Mouse (Mus musculus): Measurements from ENCODE around the gene Prss29. TPM values are rescaled to one million over a fixed set of nuclear protein-coding genes. Genes with fewer than 3 reads are reported as not detected.
A peak's percentile ranks its signal among the peaks of the same experiment; 100 is the strongest.

Prss29 gene
- polyA plus RNA-seq, 1 experiment from 2014 or later: not detected

DNA sequence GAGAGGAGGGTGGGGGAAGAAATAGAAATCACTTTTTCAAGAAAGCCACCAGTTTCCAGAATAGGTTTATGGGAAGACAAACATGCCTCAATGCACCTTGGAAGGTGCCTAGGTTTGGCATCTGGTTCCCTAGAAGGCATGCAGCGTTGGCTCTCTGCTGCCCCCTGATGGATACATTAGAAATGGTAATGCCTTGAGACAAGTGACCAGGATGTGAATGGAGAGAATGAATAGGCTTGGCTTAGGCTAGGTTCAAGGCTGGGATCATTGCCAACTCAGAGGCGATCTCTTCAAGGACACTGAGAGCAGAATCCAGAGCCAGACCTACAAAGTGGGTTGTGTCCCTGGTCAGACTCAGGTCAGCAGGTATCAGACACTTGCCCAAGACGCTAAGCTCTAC, 33.4 kb upstream of the Prss29 start:
- no peak for ATAC-seq (replicated peaks; ENCODE audit: low FRiP score)
- Histone ChIP-seq H3K36me3 (ENCODE audit: control insufficient read depth, insufficient read depth, low read length) (no peaks in the 10 kb centered on the region), H3K27me3 (ENCODE audit: control insufficient read depth, insufficient read depth, low read length) (no peaks in the 10 kb centered on the region), H3K4me3 (ENCODE audit: low read depth, low read length) (no peak overlapping the region), H3K4me2 (ENCODE audit: low read depth, low read length, severe bottlenecking) (no peak overlapping the region), H3K9ac (ENCODE audit: low read length) (no peak overlapping the region), H3K9me3 (ENCODE audit: control insufficient read depth, low read length) (no peaks in the 10 kb centered on the region), H3K27ac (ENCODE audit: low read depth, low read length) (no peak overlapping the region), H3K4me1 (replicated peaks; ENCODE audit: control insufficient read depth, insufficient read depth, low read length) (no peaks in the 10 kb centered on the region)
- DNase-seq (ENCODE audit: low spot score): peak; percentile 77
- WGBS: 27% methylated on average over 3 of the region's 3 CpGs

DNA sequence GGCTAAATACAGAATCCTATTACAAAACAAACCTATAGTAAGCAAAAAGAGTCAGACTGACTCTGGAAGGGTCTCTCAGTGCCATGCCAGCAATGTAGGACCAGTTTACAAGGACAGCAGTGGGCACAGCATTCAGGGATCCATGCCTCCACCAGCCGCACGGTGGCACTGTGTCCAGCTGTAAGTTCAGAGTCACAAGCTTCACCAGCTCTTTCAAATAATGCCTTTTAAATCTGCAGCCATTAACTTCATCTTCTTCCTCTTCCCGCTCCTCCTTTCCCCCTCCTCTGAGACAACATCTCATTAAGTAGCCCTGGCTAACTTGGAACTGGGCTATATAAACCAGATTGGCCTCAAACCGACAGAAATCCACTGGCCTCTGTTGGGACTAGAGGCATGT, 29.6 kb upstream of the Prss29 start:
- Histone ChIP-seq H3K36me3 (ENCODE audit: control insufficient read depth, insufficient read depth, low read length) (no peaks in the 10 kb centered on the region), H3K4me2 (ENCODE audit: low read depth, low read length, severe bottlenecking) (no peak overlapping the region), H3K27me3 (ENCODE audit: control insufficient read depth, insufficient read depth, low read length) (no peaks in the 10 kb centered on the region), H3K9me3 (ENCODE audit: control insufficient read depth, low read length) (no peaks in the 10 kb centered on the region), H3K27ac (ENCODE audit: low read depth, low read length) (no peak overlapping the region), H3K4me3 (ENCODE audit: low read depth, low read length) (no peak overlapping the region), H3K9ac (ENCODE audit: low read length) (no peak overlapping the region), H3K4me1 (replicated peaks; ENCODE audit: control insufficient read depth, insufficient read depth, low read length) (no peaks in the 10 kb centered on the region)
- DNase-seq (ENCODE audit: low spot score) (peak; percentile 69), ATAC-seq (replicated peaks; ENCODE audit: low FRiP score) (no peak)
- WGBS: 20% methylated on average over 4 of the region's 4 CpGs

DNA sequence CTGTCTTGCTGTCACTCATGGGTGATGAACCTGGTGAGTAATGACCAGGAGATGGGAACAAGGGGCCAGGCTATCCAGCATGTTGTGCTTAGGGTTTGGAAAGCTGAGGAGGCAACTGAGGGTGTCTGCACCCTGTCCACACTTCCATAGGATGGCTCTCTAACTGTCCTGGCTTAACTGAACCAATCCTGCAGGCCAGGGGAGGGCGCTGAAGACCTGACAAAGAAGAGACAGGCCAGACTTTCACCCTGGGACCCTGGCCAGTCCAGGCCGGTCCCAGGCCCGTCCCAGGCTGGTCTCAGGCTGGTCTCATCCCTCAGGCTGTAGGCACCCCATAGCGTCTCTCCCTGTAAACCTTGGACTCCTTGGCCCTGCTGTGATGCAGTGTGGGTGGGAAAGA, 28.0 kb upstream of the Prss29 start:
- Histone ChIP-seq H3K36me3 (ENCODE audit: control insufficient read depth, insufficient read depth, low read length) (no peaks in the 10 kb centered on the region), H3K27ac (ENCODE audit: low read depth, low read length) (no peak overlapping the region), H3K27me3 (ENCODE audit: control insufficient read depth, insufficient read depth, low read length) (no peaks in the 10 kb centered on the region), H3K9me3 (ENCODE audit: control insufficient read depth, low read length) (no peaks in the 10 kb centered on the region), H3K4me1 (replicated peaks; ENCODE audit: control insufficient read depth, insufficient read depth, low read length) (no peaks in the 10 kb centered on the region), H3K4me3 (ENCODE audit: low read depth, low read length) (no peak overlapping the region), H3K9ac (ENCODE audit: low read length) (no peak overlapping the region), H3K4me2 (ENCODE audit: low read depth, low read length, severe bottlenecking) (no peak overlapping the region)
- ATAC-seq (replicated peaks; ENCODE audit: low FRiP score) (no peak), DNase-seq (ENCODE audit: low spot score) (peak; percentile 38)
- WGBS: 30% methylated on average over 4 of the region's 4 CpGs

DNA sequence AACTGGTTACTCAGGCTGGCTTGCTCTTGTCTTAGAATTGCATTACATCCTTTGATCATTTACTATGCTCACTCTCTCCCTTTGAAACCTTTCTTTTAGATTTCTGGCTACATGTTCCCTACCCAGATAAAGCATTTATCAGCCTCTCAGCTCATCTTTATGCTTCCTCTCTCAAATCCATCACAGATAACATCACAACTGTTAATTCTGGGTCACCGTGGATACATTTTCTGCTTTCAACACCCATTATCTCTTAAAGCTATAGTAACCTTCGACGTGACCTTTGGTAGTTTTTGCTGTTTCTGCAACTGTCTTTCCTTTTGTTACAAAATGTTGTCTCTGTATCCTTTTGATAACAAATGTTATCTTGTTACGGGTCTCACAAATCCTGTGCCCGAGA, 25.0 kb upstream of the Prss29 start:
- Histone ChIP-seq H3K27me3 (ENCODE audit: control insufficient read depth, insufficient read depth, low read length) (no peaks in the 10 kb centered on the region), H3K4me1 (replicated peaks; ENCODE audit: control insufficient read depth, insufficient read depth, low read length) (no peaks in the 10 kb centered on the region), H3K4me2 (ENCODE audit: low read depth, low read length, severe bottlenecking) (no peak overlapping the region), H3K27ac (ENCODE audit: low read depth, low read length) (no peak overlapping the region), H3K4me3 (ENCODE audit: low read depth, low read length) (no peak overlapping the region), H3K9ac (ENCODE audit: low read length) (no peak overlapping the region), H3K9me3 (ENCODE audit: control insufficient read depth, low read length) (no peaks in the 10 kb centered on the region), H3K36me3 (ENCODE audit: control insufficient read depth, insufficient read depth, low read length) (no peaks in the 10 kb centered on the region)
- ATAC-seq (replicated peaks; ENCODE audit: low FRiP score) (no peak), DNase-seq (ENCODE audit: low spot score) (no peak)
- 83% methylated on average over 5 of the region's 5 CpGs for WGBS

DNA sequence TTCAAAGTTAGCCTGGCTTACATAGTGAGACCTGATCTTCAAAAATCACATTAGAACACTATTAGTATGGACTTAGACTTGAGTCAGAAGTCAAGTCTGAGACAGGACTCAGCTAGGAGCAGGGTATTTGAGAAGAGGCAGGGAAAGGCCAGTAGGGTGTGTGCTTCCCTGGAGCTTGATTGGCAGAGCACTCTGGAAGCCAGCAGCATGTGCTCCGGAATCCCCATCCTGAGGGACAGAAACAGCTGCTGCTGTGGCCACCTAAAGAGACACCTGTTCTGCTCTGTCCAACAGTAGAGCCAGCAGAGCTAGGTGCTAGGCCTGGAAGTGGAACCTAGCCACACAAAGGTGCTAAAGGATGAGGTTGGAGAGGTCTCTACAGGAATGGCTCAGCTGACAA, 24.3 kb upstream of the Prss29 start:
- Histone ChIP-seq H3K9ac (ENCODE audit: low read length) (no peak overlapping the region), H3K4me1 (replicated peaks; ENCODE audit: control insufficient read depth, insufficient read depth, low read length) (no peaks in the 10 kb centered on the region), H3K4me3 (ENCODE audit: low read depth, low read length) (no peak overlapping the region), H3K36me3 (ENCODE audit: control insufficient read depth, insufficient read depth, low read length) (no peaks in the 10 kb centered on the region), H3K27ac (ENCODE audit: low read depth, low read length) (no peak overlapping the region), H3K27me3 (ENCODE audit: control insufficient read depth, insufficient read depth, low read length) (no peaks in the 10 kb centered on the region), H3K4me2 (ENCODE audit: low read depth, low read length, severe bottlenecking) (no peak overlapping the region), H3K9me3 (ENCODE audit: control insufficient read depth, low read length) (no peaks in the 10 kb centered on the region)
- DNase-seq (ENCODE audit: low spot score) (no peak), ATAC-seq (replicated peaks; ENCODE audit: low FRiP score) (no peak)
- WGBS: 64% methylated on average over 1 of the region's 1 CpGs

DNA sequence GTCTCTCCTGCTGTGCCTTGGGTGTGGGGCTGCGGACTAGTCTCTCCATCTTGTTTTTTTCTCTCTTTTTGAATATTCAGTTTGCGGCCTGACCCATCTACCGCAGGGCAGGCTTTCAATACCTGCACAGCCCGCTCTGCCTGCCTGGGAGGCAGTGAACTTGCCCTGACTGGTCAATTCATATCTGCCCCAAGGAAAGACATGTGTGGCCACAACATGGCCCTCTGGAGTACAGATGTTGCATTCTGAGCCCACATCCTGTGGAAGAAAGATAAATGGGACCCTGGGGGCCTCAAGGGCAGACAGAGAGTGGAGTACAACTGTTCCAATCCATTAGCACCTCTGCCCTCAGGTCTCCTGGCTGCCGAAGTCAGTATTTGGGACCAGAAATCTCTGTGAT, 20.4 kb upstream of the Prss29 start, which contains the start of gene Prss34:
TSS of gene Prss34 (plus strand) at position 301 of the 400 bp plus-strand sequence.
- ATAC-seq (replicated peaks; ENCODE audit: low FRiP score): no peak
- Histone ChIP-seq H3K9ac (ENCODE audit: low read length) (no peak within 1 kb of the TSS), H3K27me3 (ENCODE audit: control insufficient read depth, insufficient read depth, low read length) (no peaks in the 10 kb centered on the region), H3K4me1 (replicated peaks; ENCODE audit: control insufficient read depth, insufficient read depth, low read length) (no peaks in the 10 kb centered on the region), H3K36me3 (ENCODE audit: control insufficient read depth, insufficient read depth, low read length) (no peaks in the 10 kb centered on the region), H3K27ac (ENCODE audit: low read depth, low read length) (no peak within 1 kb of the TSS), H3K4me2 (ENCODE audit: low read depth, low read length, severe bottlenecking) (no peak within 1 kb of the TSS), H3K9me3 (ENCODE audit: control insufficient read depth, low read length) (no peaks in the 10 kb centered on the region), H3K4me3 (ENCODE audit: low read depth, low read length) (no peak within 1 kb of the TSS)
- 93% methylated on average over 5 of the region's 5 CpGs for WGBS
- DNase-seq (ENCODE audit: low spot score): no peak

DNA sequence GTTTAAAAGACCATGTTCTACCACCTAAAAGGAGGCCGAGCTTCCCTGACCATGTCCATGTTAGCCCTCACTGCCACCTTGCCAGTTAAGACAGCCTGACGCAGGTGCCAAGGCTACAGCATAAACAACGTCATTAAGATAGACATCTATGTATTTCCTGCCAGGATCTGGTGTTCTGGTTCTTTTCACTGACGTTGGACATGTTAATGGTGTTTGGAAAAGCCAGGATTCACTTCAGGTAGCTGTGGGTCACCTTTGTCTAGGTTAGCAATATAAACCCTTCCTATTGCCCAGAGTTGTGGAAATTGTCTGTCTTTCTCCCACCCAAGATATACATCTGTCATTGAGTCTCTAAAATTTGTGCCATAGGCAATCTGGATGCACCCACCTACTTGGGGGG, 10.1 kb upstream of the Prss29 start, which contains the start of gene Prss28:
TSS of gene Prss28 (plus strand) at position 301 of the 400 bp plus-strand sequence.
- Histone ChIP-seq H3K4me3 (ENCODE audit: low read depth, low read length) (no peak within 1 kb of the TSS), H3K9me3 (ENCODE audit: control insufficient read depth, low read length) (no peaks in the 10 kb centered on the region), H3K27me3 (ENCODE audit: control insufficient read depth, insufficient read depth, low read length) (no peaks in the 10 kb centered on the region), H3K36me3 (ENCODE audit: control insufficient read depth, insufficient read depth, low read length) (no peaks in the 10 kb centered on the region), H3K9ac (ENCODE audit: low read length) (no peak within 1 kb of the TSS), H3K4me2 (ENCODE audit: low read depth, low read length, severe bottlenecking) (no peak within 1 kb of the TSS), H3K4me1 (replicated peaks; ENCODE audit: control insufficient read depth, insufficient read depth, low read length) (no peaks in the 10 kb centered on the region), H3K27ac (ENCODE audit: low read depth, low read length) (no peak within 1 kb of the TSS)
- WGBS: 85% methylated on average over 4 of the region's 4 CpGs
- no peak for ATAC-seq (replicated peaks; ENCODE audit: low FRiP score)
- no peak for DNase-seq (ENCODE audit: low spot score)

DNA sequence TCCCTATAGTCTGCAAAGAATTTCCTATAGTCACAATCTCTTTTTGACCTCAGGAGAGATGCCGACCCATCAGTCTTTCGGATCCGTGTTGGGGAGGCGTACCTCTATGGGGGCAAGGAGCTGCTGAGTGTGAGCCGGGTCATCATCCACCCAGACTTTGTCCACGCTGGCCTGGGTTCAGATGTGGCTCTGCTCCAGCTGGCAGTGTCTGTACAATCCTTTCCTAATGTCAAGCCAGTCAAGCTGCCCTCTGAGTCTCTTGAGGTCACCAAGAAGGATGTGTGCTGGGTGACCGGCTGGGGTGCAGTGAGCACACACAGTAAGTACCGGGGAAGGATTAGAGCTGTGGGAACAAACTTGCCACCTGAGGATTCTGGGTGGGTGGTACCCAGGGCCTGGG, 2.4 kb downstream of the Prss29 start:
- Histone ChIP-seq H3K27ac (ENCODE audit: low read depth, low read length) (no peak overlapping the region), H3K27me3 (ENCODE audit: control insufficient read depth, insufficient read depth, low read length) (no peaks in the 10 kb centered on the region), H3K9ac (ENCODE audit: low read length) (no peak overlapping the region), H3K4me1 (replicated peaks; ENCODE audit: control insufficient read depth, insufficient read depth, low read length) (no peaks in the 10 kb centered on the region), H3K9me3 (ENCODE audit: control insufficient read depth, low read length) (no peaks in the 10 kb centered on the region), H3K36me3 (ENCODE audit: control insufficient read depth, insufficient read depth, low read length) (no peaks in the 10 kb centered on the region), H3K4me2 (ENCODE audit: low read depth, low read length, severe bottlenecking) (no peak overlapping the region), H3K4me3 (ENCODE audit: low read depth, low read length) (no peak overlapping the region)
- DNase-seq (ENCODE audit: low spot score) (no peak), ATAC-seq (replicated peaks; ENCODE audit: low FRiP score) (no peak)
- whole genome bisulfite sequencing: 90% methylated on average over 8 of the region's 8 CpGs

DNA sequence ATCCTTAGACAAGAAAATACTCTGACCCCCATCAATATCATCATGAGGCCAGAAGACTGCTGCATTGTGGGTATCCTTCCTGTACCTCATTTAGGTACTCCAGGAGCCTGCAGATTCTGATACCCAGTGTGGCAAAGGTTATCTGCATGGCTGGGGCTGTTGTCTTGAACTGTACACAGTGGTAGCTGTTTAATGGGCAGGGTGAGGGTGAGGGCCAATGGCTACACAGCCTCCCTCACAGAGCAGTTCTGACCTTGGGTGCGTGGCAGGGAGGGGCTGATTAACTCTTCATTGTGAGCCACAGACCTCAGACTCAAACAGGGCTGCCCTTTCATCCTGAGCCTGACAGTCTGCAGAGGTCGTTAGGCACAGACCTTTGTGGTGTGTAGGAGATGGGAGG, 4.5 kb downstream of the Prss29 start:
- WGBS: 13% methylated on average over 2 of the region's 2 CpGs
- no peak overlapping the region for H3K4me3 ChIP-seq (ENCODE audit: low read depth, low read length)
- no peaks in the 10 kb centered on the region for H3K4me1 ChIP-seq (replicated peaks; ENCODE audit: control insufficient read depth, insufficient read depth, low read length)
- no peaks in the 10 kb centered on the region for H3K27me3 ChIP-seq (ENCODE audit: control insufficient read depth, insufficient read depth, low read length)
- no peak for DNase-seq (ENCODE audit: low spot score)
- no peaks in the 10 kb centered on the region for H3K36me3 ChIP-seq (ENCODE audit: control insufficient read depth, insufficient read depth, low read length)
- no peak overlapping the region for H3K9ac ChIP-seq (ENCODE audit: low read length)
- H3K27ac ChIP-seq (ENCODE audit: low read depth, low read length): no peak overlapping the region
- no peak overlapping the region for H3K4me2 ChIP-seq (ENCODE audit: low read depth, low read length, severe bottlenecking)
- ATAC-seq (replicated peaks; ENCODE audit: low FRiP score): no peak
- H3K9me3 ChIP-seq (ENCODE audit: control insufficient read depth, low read length): no peaks in the 10 kb centered on the region
